Mouse (Mus musculus) cerebellum, adult 2 months (tissue): ENCODE measurements around the gene Eps8l2.

ENCODE experiments used
- CTCF ChIP-seq: fragments of 200-500 bp; IDR thresholded peaks from 2 replicates; pipeline ENCODE4 v1.5.1; 2011; ENCODE audit warnings: low read depth, mild to moderate bottlenecking, control low read depth, low read length, moderate library complexity, borderline replicate concordance; ENCODE audit not compliant: insufficient read depth
- POLR2A ChIP-seq: fragments of 200-500 bp; IDR thresholded peaks from 2 replicates; pipeline ENCODE4 v1.6.1; 2011; ENCODE audit warnings: low read length, control low read depth, borderline replicate concordance; ENCODE audit not compliant: insufficient read depth

- TF ChIP-seq POLR2A: no peak
- no peak for TF ChIP-seq CTCF
Measured at GRCm38 (mm10) chr7:141405466-141405865, 66.8 kb downstream of the Eps8l2 start.
